Mouse (Mus musculus) adrenal gland, postnatal 10 days (tissue): Measurements from ENCODE around the gene Ntsr2. TPM values are rescaled to one million over a fixed set of nuclear protein-coding genes. Genes with fewer than 3 reads are reported as not detected.

ENCODE experiments used
- DNase-seq: peaks from one replicate; pipeline ENCODE4 v3.0.0; 2021; ENCODE audit warnings: mixed read lengths
- long read RNA-seq, 2 experiments: library from polyadenylated mRNA; stranded (forward); transcript quantifications; one replicate each; pipeline ENCODE4 v2.0.0; 2021
- total RNA-seq, 2 experiments: library from RNA; stranded (reverse); gene quantifications; 2 replicates each; pipeline ENCODE4 v1.2.3; 2021

Ntsr2 gene
- total RNA-seq, result under 1 TPM in 1 of 2 experiments, not detected in 1; 0.60 TPM
- long read RNA-seq, experiment 1, result 0 reads
- long read RNA-seq, experiment 2, result 0 reads

- peak; percentile 93 for DNase-seq
Measured at GRCm38 (mm10) chr12:16653332-16654093, at the start of gene Ntsr2. TSS of gene Ntsr2 (plus strand) at chr12:16653382.

DNA sequence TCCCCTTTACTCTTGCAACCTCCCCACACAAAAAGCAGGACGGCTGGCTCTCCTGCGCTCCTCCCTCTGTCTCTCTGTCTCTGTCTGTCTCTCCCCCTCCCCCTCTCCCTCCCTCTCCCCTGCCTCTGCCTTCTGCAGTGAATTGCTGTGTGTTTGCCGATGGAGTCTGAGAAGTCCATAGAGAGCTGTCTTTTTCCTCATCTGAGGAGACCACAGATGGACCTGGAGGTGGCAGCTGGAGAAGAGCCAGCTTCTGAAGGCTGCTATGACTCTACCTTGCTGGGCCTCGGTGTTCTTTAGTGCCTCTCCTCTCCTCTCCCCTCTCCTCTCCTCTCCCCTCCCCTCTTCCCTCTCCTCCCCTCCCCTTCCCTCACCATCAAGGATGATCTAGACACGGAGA lies 47.6 kb upstream of the Ntsr2 start:
- no peak for DNase-seq

DNA sequence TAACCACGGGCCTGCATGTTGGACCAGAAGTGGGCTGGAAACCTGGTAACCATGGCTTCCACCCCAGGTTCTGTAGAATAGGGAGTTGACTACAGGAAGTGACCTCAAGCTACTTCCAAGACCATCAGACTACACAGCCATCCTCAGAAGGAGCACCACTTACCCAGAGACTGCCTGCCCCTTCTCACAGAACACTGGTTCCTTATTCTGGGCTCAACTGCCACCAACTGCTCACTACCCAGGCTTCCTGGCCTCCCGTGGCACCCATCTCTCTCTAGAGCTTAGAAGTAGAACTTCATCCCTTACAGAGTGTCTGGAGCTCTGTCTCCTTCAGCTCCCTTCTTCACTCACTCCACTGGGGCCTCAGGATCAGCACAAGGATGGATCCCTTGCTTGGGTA lies 42.2 kb upstream of the Ntsr2 start, which contains the start of gene Lpin1:
Lpin1 (minus strand) TSS at position 31 of the 400 bp plus-strand sequence.
- DNase-seq, result no peak

- no peak for DNase-seq
Measured at GRCm38 (mm10) chr12:16614556-16614955, 38.6 kb upstream of the Ntsr2 start.

DNA sequence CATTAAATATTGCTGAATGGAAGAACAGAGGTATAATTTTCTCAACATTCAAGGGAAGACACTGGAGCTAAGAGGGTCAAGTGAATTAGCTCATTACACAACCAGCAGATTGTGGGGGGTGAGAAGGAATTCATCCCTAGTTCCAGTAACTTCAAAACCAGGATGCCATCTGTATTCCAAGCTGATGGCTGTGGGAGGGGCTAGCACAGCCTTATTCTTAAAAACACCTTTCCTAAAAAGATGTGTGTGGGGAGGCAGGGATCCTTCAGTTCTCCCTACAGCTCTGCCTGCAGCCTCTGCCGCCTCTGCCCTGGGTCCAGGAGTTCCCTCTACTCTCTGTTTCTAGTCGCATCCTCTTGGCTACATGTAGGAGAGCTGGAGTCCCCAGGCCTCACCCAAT lies 37.4 kb upstream of the Ntsr2 start:
- DNase-seq, result no peak

DNA sequence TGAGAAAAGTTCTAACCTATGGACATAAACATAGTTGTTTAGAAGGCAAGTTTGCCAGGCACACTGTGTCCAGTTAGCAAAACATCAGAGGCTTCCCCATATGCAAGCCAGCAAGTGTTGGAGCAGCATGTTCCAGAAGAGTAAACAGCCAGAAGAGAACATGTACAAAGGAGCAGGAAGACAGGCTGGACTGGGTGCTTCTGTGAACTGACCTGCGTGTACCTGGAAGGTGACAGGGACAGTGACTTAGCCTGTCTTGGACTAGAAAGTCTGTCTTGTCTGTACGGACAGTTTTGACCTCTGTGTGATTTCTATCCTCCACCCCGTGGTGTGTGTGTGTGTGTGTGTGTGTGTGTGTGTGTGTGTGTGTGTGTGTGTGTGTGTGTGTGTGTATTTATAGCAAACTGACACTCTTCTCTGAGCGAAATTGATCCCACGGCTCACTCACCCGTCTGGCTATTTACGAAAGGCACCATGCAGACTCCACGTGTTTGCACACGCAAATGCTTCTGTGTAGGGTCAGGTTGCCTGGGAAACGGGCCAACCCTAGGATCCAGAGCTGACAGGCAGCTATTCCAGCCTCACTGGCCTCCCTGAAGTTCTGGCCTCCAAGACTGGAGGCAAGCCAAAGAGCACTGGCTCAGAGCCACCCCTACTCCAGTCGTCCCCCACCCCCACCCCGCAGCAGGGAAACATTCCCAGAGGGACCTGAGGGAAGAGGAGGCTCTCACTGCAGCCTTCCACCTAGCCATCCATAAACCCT lies 34.5 kb upstream of the Ntsr2 start:
- DNase-seq, result peak; percentile 92

GRCm38 (mm10) chr12:16619453-16619852 lies 33.7 kb upstream of the Ntsr2 start:
- no peak for DNase-seq

DNA sequence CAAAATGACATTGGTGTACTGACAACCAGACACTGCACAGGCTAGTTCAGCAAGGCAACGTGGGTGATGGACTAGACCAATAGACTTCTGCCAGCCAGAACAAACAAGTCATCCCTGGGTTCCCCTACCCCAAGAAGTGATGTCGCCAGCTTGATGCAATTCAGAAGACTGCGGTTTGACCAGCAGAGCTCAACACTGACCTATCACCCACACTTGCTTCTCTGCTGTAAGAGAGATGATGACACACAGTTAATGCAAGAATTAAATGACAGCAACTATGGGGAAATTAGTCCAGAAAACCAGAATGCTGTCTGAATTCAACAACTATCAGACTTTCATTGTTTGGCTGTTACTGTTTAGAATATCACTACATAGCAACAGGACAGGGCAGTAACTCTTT lies 33.0 kb upstream of the Ntsr2 start:
- peak; percentile 22 for DNase-seq

DNA sequence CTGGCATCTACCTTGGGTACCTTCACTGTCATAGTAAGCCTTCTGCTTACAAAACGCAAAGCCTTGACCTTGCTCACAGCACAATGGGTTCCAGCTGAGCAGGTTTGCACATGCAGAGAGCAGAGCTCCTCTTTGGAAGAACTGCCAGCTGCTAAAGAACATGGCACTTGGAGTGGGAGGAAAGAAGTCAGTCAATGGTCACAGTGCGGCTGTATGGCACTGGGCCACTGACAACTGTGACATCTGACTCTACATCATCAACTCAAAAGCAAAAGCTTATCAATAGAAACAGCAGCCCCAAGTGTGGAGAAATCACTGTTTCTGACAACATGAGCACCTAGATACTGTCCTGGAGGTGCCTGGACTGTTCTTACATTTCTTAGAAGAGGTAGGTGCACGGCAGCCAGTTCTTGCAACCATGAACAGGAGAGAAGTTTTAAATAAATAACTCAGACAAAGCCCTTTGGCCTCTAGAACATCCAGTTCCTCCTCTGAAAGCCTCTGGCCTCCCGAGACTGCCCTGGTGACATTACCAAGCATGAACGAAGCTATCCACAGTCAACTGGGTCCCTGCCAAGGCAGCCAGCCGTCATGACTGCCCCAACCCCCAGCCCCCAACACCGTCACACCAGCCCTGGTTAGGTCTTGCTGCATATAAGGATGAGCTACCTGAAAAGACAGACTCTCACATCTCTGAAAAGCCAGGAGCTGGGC lies 22.9 kb upstream of the Ntsr2 start:
- peak; percentile 59 for DNase-seq

- peak; percentile 27 for DNase-seq
Measured at GRCm38 (mm10) chr12:16630866-16631185, 22.4 kb upstream of the Ntsr2 start.

- no peak for DNase-seq
Measured at GRCm38 (mm10) chr12:16631423-16631822, 21.8 kb upstream of the Ntsr2 start.

GRCm38 (mm10) chr12:16633235-16633634 lies 19.9 kb upstream of the Ntsr2 start:
- DNase-seq, result no peak

- peak; percentile 79 for DNase-seq
Measured at GRCm38 (mm10) chr12:16634075-16634813, 18.9 kb upstream of the Ntsr2 start.

DNA sequence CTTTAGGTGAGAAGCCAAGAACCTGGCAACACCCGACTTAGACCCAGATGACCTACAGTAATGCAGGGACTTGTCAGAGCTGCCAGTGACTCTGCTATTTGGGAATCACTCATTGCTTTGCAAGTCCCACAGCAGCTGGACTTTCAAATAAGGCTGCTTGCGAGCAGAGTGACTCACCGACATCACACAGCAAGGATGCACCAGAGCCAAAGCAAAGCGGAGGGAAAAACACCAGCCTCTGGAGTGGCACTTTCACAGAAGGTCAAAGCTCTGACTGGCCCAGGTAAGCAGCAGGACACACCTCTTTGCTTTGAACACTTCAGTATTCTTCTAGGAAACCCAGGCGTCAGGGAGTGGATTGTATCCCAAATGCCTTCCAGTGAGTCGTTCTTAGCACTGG lies 17.4 kb upstream of the Ntsr2 start:
- DNase-seq, result no peak

DNA sequence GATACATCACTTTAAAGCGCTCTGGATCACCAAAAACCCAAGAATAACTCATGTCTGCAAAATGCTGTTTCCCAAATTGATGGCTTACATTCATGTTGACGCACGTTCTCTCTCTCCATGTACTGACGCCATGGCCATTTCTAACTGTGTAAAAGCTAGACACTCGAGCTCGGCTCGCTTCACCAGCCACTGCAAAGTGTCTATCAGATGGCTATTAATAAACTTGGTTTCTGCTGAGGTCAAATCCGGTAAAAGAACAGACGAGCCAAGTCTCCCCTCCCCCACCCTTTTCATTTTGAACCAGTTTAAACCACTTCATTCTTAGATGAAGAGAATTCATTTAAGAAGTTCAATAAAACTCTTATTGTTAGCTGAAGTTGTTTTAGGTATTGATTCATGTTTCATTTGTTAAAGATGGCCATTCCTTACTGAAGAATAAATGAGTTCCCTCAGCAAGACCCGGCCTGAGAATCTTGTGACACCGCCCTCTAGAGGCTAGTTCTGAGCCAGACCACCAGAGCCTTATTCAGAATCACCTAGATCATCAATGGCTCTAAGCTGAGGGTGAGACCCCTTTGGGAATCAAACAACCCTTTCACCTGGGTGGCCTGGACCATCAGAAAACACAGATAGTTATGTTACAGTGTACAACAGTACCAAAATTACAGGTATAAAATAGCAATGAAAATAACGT lies 14.0 kb upstream of the Ntsr2 start:
- no peak for DNase-seq

DNA sequence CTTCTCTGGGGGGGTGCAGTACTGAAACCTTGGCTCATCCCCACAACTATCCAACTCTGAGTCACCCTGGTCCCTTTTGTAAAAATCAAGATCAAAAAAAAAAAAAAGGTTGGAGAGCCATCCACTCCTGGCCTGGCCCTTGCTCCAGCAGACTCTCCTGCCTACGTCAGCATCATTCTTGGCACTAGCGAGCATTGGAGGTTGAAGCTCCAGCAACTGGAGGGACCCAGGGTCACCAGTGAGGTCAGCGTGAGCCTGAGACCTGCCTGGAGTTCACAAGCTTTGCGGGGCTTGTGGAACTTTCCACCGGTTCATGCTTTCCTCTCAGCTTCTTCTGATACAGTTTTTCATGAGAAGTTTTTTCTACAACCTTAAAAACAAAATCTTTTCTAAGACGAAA lies 13.1 kb upstream of the Ntsr2 start:
- peak; percentile 64 for DNase-seq

DNA sequence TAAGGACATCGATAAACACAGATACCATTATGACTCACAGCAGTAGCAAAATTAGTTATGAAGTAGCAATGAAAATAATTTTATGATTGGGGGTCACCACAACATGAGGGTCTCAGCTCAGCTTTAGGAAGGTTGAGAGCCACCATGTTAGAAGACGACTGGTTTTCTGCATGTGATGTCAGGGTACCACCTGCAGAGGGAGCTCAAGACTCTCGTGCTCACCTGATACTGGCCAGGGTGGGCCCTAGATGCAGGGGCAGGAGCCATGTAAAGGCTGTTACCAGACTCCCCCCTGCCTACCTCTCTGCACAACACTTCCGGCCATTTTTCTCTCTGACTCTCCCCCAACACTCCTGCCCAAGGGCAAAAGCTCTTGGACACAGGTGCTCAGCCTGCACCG lies 11.2 kb upstream of the Ntsr2 start:
- no peak for DNase-seq

DNA sequence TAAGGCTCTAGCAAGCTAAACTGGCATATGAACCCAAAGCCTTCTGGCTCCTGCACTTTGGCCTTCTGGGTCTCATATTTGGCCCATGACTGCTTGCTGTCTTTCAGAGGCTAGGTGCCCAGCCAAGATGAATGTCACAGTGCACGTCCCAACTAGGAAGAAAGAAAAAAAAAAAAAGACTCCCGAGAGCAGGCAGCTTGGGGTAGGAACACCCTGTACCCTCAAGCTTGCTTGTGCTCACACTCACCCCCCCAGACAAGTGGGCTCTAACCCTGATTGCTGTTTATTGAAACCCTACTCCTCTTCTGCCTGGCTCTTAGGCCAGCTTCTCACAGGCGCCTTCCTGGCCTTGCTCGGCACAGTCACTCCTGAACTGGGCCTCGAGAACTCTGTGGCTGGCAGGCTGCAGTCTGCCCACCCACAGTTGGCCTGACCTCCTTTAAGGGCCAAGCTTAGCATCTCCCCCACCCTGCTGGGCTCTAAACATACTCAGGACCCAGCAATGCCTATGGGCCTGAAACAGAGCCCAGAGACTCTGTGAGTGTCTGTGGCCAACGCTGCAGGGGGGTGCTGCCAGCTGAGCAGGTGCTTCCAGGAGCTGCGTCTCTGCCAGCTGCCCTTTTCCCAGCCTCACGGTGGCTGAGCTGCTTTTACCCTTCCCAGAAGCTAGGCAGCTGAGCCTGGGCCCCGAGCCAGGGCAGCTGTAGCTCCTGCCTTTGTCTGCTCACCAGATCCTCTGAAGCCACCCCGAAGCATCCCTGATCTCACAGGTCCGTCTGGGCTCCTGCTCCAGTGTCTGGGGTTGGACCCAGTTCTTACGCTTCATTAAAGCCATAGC lies 9.5 kb upstream of the Ntsr2 start:
- DNase-seq, result peak; percentile 63

GRCm38 (mm10) chr12:16644698-16645097 lies 8.5 kb upstream of the Ntsr2 start:
- no peak for DNase-seq

DNA sequence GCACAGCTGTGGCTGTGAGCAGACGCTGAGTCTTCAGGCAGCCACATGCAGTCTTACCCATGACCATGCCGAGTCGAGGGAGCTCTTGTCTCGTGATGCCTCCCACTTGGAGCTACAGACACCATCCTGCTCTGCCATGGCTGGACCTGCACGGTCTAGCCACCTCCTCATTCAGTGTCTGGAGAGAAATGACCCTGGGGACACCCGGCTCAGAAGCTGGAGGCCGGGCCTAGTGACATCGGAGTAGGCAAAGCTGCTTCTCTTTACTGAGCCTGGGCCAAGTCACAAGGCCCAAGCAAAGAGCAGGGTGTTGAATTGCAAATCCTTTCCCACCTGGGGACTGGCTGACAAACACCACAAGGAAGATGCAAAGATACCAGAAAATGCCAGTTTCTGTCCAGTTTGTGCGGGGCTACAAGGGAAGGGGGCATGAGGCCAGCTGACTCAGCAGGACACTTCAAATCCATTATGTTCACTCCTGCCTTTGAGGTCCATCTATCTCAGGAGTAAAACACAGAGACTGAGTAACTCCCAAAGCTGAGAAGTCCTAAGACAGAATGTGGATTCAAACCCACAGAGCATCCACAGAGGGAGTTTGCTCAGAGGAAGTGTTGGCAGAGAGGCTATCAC lies 6.3 kb upstream of the Ntsr2 start:
- DNase-seq, result no peak
